Mouse (Mus musculus) stomach, postnatal 0 days (tissue): ENCODE measurements at regions not wholly inside any gene's neighbourhood (a gene's known extent, or its start where the extent isn't known, plus 50 kb on each side); places are given as distances from the start of the nearest gene placed in this dataset.

Source experiments
- CTCF ChIP-seq: IDR thresholded peaks from 2 replicates; pipeline ENCODE4 v1.5.1; 2016; ENCODE audit warnings: antibody characterized with exemption, low read depth, mild to moderate bottlenecking, moderate library complexity
- EP300 ChIP-seq: optimal IDR thresholded peaks from 2 replicates; pipeline ENCODE3; 2016; ENCODE audit warnings: antibody characterized with exemption

DNA sequence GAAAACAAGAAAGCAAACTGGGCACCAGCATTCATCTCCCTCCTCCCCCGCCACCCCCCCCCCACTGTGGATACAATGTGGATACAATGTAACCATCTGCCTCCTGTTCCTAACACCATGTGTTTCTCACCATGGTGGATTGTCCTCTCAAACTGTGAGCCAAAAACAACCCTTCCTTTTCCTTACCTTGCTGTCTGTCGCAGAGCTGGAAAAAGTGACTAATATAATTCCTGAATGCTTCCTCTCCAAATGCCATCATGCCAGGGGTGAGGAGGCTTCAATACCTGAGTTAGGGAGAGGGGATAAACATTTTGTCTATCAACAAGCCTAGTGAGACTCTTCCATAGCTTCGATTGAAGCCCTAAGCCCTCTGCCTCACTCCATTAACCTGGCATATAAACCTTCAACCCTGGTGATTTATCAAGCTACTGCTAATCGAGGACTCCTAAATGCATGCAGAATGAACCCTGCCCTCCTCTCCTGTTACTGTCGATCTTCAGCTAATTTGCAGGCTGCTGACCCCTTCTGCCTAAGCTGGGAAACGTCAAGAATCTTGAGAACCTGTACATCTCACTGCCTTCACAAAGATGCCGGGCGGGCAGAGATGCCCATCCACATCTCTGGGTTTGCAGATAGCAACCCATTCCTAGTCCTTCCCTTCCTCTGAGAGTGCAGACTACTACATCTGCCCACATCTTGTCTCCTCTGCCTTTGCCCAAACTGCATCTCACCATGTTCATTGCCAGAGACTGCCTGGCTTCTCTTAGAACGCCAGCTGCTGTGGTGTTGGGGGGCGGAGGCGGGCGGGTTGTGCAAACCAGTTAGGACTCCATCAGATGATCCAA is 184.3 kb upstream of the Rpl38 start:
- TF ChIP-seq CTCF (peak; percentile 14; the same call in 1 of the 2 replicates), EP300 (no peak)
